Mouse (Mus musculus) myocyte (in vitro differentiated cells): ENCODE data around the gene Plekhj1.
"Not testable (repeated sequence)": the region's sequence is repeated elsewhere in the genome, so short reads cannot be mapped to it uniquely, and the experiment has no call there.

Source experiments
- E2F4 ChIP-seq: IDR thresholded peaks from one replicate; pipeline ENCODE4 v1.6.1; 2011; ENCODE audit warnings: mild to moderate bottlenecking, control low read depth, moderate library complexity; ENCODE audit not compliant: insufficient read depth
- POLR2A ChIP-seq: IDR thresholded peaks from one replicate; pipeline ENCODE4 v1.6.1; 2011; ENCODE audit warnings: low read depth, mild to moderate bottlenecking, control low read depth, moderate library complexity; ENCODE audit not compliant: insufficient read length
- REST ChIP-seq: IDR thresholded peaks from one replicate; pipeline ENCODE4 v1.6.1; 2011; ENCODE audit warnings: mild to moderate bottlenecking, control low read depth, moderate library complexity; ENCODE audit not compliant: insufficient read depth, insufficient read length
- USF1 ChIP-seq: IDR thresholded peaks from one replicate; pipeline ENCODE4 v1.6.1; 2011; ENCODE audit warnings: low read depth, mild to moderate bottlenecking, control low read depth, moderate library complexity

- TF ChIP-seq USF1, POLR2A, REST, E2F4: not testable (repeated sequence)
Measured at GRCm38 (mm10) chr10:80816303-80816702, 17.9 kb upstream of the Plekhj1 start.
